Mouse (Mus musculus): ENCODE measurements around the gene Slc12a6. TPM values are rescaled to one million over a fixed set of nuclear protein-coding genes. Genes with fewer than 3 reads are reported as not detected.

Gene Slc12a6
- total and polyA plus RNA-seq, 2 experiments: 5.2 to 12.9 TPM

DNA sequence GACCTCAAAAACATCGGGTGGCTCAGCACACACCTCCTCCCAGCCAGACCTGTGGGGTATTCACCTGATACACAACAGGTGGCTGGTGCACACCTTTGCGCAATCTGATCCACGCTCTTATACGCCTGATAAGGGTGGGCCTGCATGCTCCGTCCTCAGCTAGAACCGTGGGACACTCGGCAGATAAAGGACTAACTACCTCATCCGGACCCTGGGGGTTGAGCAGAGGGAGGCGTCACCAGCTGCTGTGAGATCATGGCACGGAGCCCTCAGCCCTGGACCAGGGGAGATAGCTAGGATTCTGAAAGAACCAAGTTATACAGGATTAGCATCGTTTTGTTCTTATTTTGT, 592 bp downstream of the Slc12a6 start, which contains the start of gene Gm21985:
Gm21985 (plus strand) TSS at position 73 of the 351 bp plus-strand sequence.
- Histone ChIP-seq H3K4me3 (ENCODE audit: insufficient read depth, low read depth, low read length) (peak within 1 kb of the TSS; percentile 88), H3K4me1 (ENCODE audit: control insufficient read depth, insufficient read depth, low read length) (peaks cover 6% of the 10 kb centered on the region), H3K9ac (ENCODE audit: low read depth, low read length) (peak within 1 kb of the TSS; percentile 87), H3K79me2 (ENCODE audit: control insufficient read depth, insufficient read depth, low read length) (peaks cover 8% of the 10 kb centered on the region; the same call in 1 of the 2 replicates), H3K27me3 (ENCODE audit: control insufficient read depth, insufficient read depth, low read length) (no peaks in the 10 kb centered on the region), H3K36me3 (ENCODE audit: control insufficient read depth, insufficient read depth, low read length) (no peaks in the 10 kb centered on the region), H3K27ac (replicated peaks; ENCODE audit: insufficient read depth, low read depth, low read length) (peak within 1 kb of the TSS; percentile 64)
- no peak for TF ChIP-seq POLR2A (IDR thresholded peaks at IDR 0.05; ENCODE audit: extremely low read depth, insufficient read depth, low read length)
- TF ChIP-seq CTCF (IDR thresholded peaks at IDR 0.05; ENCODE audit: low read depth, low read length): no peak
- WGBS: 3% methylated on average over 11 of the region's 11 CpGs
- DNase-seq (ENCODE audit: extremely low read depth, low read depth, low spot score): peak; percentile 29

- WGBS: 64% methylated on average over 10 of the region's 10 CpGs
- H3K27me3 ChIP-seq (ENCODE audit: control insufficient read depth, insufficient read depth, low read length): no peaks in the 10 kb centered on the region
- H3K27ac ChIP-seq (replicated peaks; ENCODE audit: insufficient read depth, low read depth, low read length): peak overlapping the region; percentile 31
- no peaks in the 10 kb centered on the region; the same call in 1 of the 2 replicates for H3K36me3 ChIP-seq (ENCODE audit: control insufficient read depth, insufficient read depth, low read length)
- peak overlapping the region; percentile 4; the same call in 1 of the 2 replicates for H3K4me3 ChIP-seq (ENCODE audit: insufficient read depth, low read depth, low read length)
- peak overlapping the region; percentile 46; the same call in 1 of the 2 replicates for H3K9ac ChIP-seq (ENCODE audit: low read depth, low read length)
- TF ChIP-seq POLR2A (IDR thresholded peaks at IDR 0.05; ENCODE audit: extremely low read depth, insufficient read depth, low read length): no peak
- TF ChIP-seq CTCF (IDR thresholded peaks at IDR 0.05; ENCODE audit: low read depth, low read length): no peak
- DNase-seq (ENCODE audit: extremely low read depth, low read depth, low spot score): no peak
- H3K79me2 ChIP-seq (ENCODE audit: control insufficient read depth, insufficient read depth, low read length): peaks cover 8% of the 10 kb centered on the region; the same call in 1 of the 2 replicates
- H3K4me1 ChIP-seq (ENCODE audit: control insufficient read depth, insufficient read depth, low read length): peaks cover 6% of the 10 kb centered on the region
Measured at GRCm38 (mm10) chr2:112266780-112267179, 1.2 kb downstream of the Slc12a6 start.

GRCm38 (mm10) chr2:112267547-112268269, 2.1 kb downstream of the Slc12a6 start:
- Histone ChIP-seq H3K79me2 (ENCODE audit: control insufficient read depth, insufficient read depth, low read length) (peaks cover 8% of the 10 kb centered on the region; the same call in 1 of the 2 replicates), H3K36me3 (ENCODE audit: control insufficient read depth, insufficient read depth, low read length) (no peaks in the 10 kb centered on the region; the same call in 1 of the 2 replicates), H3K4me1 (ENCODE audit: control insufficient read depth, insufficient read depth, low read length) (peaks cover 6% of the 10 kb centered on the region), H3K27ac (replicated peaks; ENCODE audit: insufficient read depth, low read depth, low read length) (no peak overlapping the region), H3K9ac (ENCODE audit: low read depth, low read length) (no peak overlapping the region), H3K4me3 (ENCODE audit: insufficient read depth, low read depth, low read length) (peak overlapping the region; percentile 41; the same call in 1 of the 2 replicates), H3K27me3 (ENCODE audit: control insufficient read depth, insufficient read depth, low read length) (no peaks in the 10 kb centered on the region)
- 70% methylated on average over 8 of the region's 8 CpGs for WGBS
- peak; percentile 51 for DNase-seq (ENCODE audit: extremely low read depth, low read depth, low spot score)
- no peak for TF ChIP-seq POLR2A (IDR thresholded peaks at IDR 0.05; ENCODE audit: extremely low read depth, insufficient read depth, low read length)
- TF ChIP-seq CTCF (IDR thresholded peaks at IDR 0.05; ENCODE audit: low read depth, low read length): no peak

- Histone ChIP-seq H3K36me3 (ENCODE audit: control insufficient read depth, insufficient read depth, low read length) (no peaks in the 10 kb centered on the region; the same call in 1 of the 2 replicates), H3K4me3 (ENCODE audit: insufficient read depth, low read depth, low read length) (no peak overlapping the region), H3K79me2 (ENCODE audit: control insufficient read depth, insufficient read depth, low read length) (peaks cover 10% of the 10 kb centered on the region; the same call in 1 of the 2 replicates), H3K9ac (ENCODE audit: low read depth, low read length) (no peak overlapping the region), H3K27ac (replicated peaks; ENCODE audit: insufficient read depth, low read depth, low read length) (no peak overlapping the region), H3K4me1 (ENCODE audit: control insufficient read depth, insufficient read depth, low read length) (no peaks in the 10 kb centered on the region), H3K27me3 (ENCODE audit: control insufficient read depth, insufficient read depth, low read length) (no peaks in the 10 kb centered on the region)
- no peak for DNase-seq (ENCODE audit: extremely low read depth, low read depth, low spot score)
- WGBS: 83% methylated on average over 2 of the region's 2 CpGs
- TF ChIP-seq CTCF (IDR thresholded peaks at IDR 0.05; ENCODE audit: low read depth, low read length): no peak
- TF ChIP-seq POLR2A (IDR thresholded peaks at IDR 0.05; ENCODE audit: extremely low read depth, insufficient read depth, low read length): no peak
Measured at GRCm38 (mm10) chr2:112270011-112270410, 4.4 kb downstream of the Slc12a6 start.

DNA sequence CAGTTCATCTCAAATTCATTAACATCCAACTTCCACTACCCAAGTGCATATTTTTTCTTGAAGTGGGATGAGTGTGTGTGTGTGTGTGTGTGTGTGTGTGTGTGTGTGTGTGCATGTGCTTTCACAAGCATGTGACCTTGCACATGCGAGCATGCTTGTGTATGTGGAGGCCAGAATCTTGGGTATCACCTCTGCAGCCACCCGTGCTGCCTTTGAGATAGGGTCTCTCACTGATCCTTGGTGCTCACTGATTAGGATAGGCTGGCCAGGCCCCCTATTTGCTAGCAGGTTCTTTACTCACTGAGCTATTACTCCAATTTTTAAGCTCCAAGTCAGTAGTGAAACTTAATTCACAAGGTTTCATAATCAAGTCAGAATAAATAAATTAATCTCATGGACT, 7.3 kb downstream of the Slc12a6 start:
- Histone ChIP-seq H3K27me3 (ENCODE audit: control insufficient read depth, insufficient read depth, low read length) (no peaks in the 10 kb centered on the region), H3K79me2 (ENCODE audit: control insufficient read depth, insufficient read depth, low read length) (peaks cover 7% of the 10 kb centered on the region; the same call in 1 of the 2 replicates), H3K4me3 (ENCODE audit: insufficient read depth, low read depth, low read length) (no peak overlapping the region), H3K4me1 (ENCODE audit: control insufficient read depth, insufficient read depth, low read length) (peaks cover 3% of the 10 kb centered on the region; the same call in 1 of the 2 replicates), H3K36me3 (ENCODE audit: control insufficient read depth, insufficient read depth, low read length) (no peaks in the 10 kb centered on the region; the same call in 1 of the 2 replicates), H3K27ac (replicated peaks; ENCODE audit: insufficient read depth, low read depth, low read length) (no peak overlapping the region), H3K9ac (ENCODE audit: low read depth, low read length) (no peak overlapping the region)
- TF ChIP-seq POLR2A (IDR thresholded peaks at IDR 0.05; ENCODE audit: extremely low read depth, insufficient read depth, low read length) (no peak), CTCF (IDR thresholded peaks at IDR 0.05; ENCODE audit: low read depth, low read length) (no peak)
- WGBS: 94% methylated on average over 2 of the region's 2 CpGs
- DNase-seq (ENCODE audit: extremely low read depth, low read depth, low spot score): no peak
